Mouse (Mus musculus): ENCODE data around the gene Dbp.

- TF ChIP-seq CTCF (IDR thresholded peaks at IDR 0.05; ENCODE audit: borderline replicate concordance, extremely low read depth, insufficient read depth, insufficient read length), result no peak
- no peak for TF ChIP-seq POLR2A (IDR thresholded peaks at IDR 0.05; ENCODE audit: borderline replicate concordance, extremely low read depth, insufficient read depth, insufficient read length, poor library complexity, severe bottlenecking)
Measured at GRCm38 (mm10) chr7:45749401-45749800, 44.5 kb downstream of the Dbp start.

All from brain, embryonic 14.5 days (tissue).